Mouse (Mus musculus) embryonic facial prominence, embryonic 10.5 days (tissue): Measurements from ENCODE around the gene Obox1. TPM values are rescaled to one million over a fixed set of nuclear protein-coding genes. Genes with fewer than 3 reads are reported as not detected.
"Not testable (repeated sequence)": the region's sequence is repeated elsewhere in the genome, so short reads cannot be mapped to it uniquely, and the experiment has no call there.

Source experiments
- DNase-seq: peaks from one replicate; pipeline ENCODE4 v3.0.0-alpha.2; 2017; ENCODE audit warnings: low spot score
- H3K27ac ChIP-seq: fragments of 300-500 bp; sonication (generic); replicated peaks from 2 replicates; pipeline ENCODE4 v1.5.1; 2016; ENCODE audit warnings: mild to moderate bottlenecking
- H3K27me3 ChIP-seq: fragments of 300-500 bp; sonication (generic); replicated peaks from 2 replicates; pipeline ENCODE4 v1.6.1; 2016; ENCODE audit warnings: low read depth, mild to moderate bottlenecking; ENCODE audit not compliant: poor library complexity, severe bottlenecking
- H3K36me3 ChIP-seq: fragments of 300-500 bp; sonication (generic); replicated peaks from 2 replicates; pipeline ENCODE4 v1.6.1; 2016; ENCODE audit warnings: mild to moderate bottlenecking, moderate library complexity
- H3K4me1 ChIP-seq: fragments of 300-500 bp; sonication (generic); 2 replicates; pipeline ENCODE4 v1.6.1; 2016
- H3K4me3 ChIP-seq: fragments of 300-500 bp; sonication (generic); 2 replicates; pipeline ENCODE4 v1.5.1; 2016; ENCODE audit warnings: mild to moderate bottlenecking, moderate library complexity
- H3K9me3 ChIP-seq: fragments of 300-500 bp; sonication (generic); 2 replicates; pipeline ENCODE4 v1.6.1; 2016; ENCODE audit warnings: mild to moderate bottlenecking
- WGBS: fragments of 180-500 bp; shearing (Covaris S2); methylation state at CpG from one replicate; pipeline ENCODE4 v1.1.7; 2016; 5-methylcytosine and 5-hydroxymethylcytosine counted together
- polyA plus RNA-seq: library from polyadenylated mRNA; unstranded; fragments of >200 nt; fragmentation: Nextera tagmentation; extraction: Ambion mirVana; gene quantifications from 2 replicates; pipeline ENCODE4 v1.2.1, GENCODE M21; 2016

The Obox1 gene
- polyA plus RNA-seq = not detected in 2 replicates

DNA sequence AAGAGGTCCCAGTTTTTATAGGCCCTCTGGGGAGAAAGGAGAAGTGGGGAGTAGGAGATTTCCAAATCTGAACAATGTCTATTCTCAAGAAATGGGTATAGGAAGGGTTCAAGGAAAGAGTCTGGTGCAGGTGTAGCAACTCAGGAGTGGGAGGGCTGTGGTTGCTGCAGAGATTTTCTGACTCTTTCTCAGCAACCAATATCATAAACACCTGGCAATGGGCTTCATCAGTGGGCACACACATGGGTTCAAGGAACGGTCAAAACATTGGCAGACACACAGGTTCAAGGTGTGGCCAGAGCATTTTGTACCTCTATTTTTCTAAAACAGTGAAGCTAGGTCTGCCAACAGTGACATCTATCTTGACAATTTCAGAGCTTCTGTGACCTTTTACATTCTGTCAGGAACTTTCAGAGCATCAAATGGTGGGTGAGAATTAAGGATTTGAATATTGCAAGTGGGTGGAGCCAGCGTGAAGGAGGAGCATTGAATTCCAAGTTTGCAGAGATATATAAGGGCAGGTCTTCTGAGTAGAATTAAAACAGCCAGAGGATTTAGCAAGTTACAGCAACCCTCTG lies at the start of gene Obox1, which contains the start of gene Obox2:
Gene Obox1 (plus strand): TSS at position 528 of the 578 bp plus-strand sequence.
Gene Obox2 (plus strand): TSS at position 301 of the 578 bp plus-strand sequence.
- not testable (repeated sequence) for H3K4me3 ChIP-seq, H3K27ac ChIP-seq, DNase-seq, H3K36me3 ChIP-seq, H3K9me3 ChIP-seq, H3K4me1 ChIP-seq, H3K27me3 ChIP-seq
- WGBS = no CpG with 5 or more reads among the region's 2 CpGs

DNA sequence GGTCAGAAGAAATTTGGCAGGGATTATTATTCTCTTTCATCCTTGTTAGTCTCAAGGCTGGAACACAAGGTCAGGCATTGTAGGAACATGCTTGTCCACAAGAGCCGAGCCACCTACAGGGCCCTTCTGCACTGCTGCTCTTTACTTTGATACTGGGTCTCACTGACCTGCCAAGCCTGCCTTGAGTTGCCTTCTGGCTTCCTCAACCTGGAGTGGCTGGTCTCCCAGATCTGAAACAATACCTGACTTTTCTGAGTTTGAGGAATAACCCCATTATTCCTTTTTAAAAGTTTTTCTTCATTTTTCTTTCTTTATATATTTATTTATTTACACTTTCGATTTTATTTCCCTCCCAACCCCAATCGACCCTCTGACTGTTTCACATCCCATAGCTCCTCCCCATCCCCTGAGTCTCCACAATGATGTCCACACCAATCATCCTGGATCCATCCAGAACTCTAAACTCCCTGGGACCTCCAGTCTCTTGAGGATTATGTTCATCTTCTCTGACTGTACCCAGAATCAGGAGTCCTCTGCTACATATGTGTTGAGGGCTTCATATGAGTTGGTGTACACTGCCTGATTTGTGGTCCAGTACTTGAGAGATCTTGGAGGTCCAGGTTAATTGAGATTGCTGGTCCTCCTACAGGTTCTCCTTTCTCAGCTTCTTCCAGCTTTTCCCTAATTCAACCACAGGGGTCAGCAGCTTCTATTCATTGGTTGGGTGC lies 10.6 kb downstream of the Obox1 start:
- H3K4me3 ChIP-seq, H3K4me1 ChIP-seq, H3K27me3 ChIP-seq, DNase-seq, H3K36me3 ChIP-seq, H3K27ac ChIP-seq: not testable (repeated sequence)
- H3K9me3 ChIP-seq = peaks cover 30% of the 10 kb centered on the region
- WGBS = 84% methylated on average over 3 of the region's 3 CpGs

- not testable (repeated sequence) for H3K4me1 ChIP-seq, H3K4me3 ChIP-seq, H3K27ac ChIP-seq, H3K36me3 ChIP-seq, H3K27me3 ChIP-seq, DNase-seq
- WGBS = 90% methylated on average over 10 of the region's 10 CpGs
- H3K9me3 ChIP-seq = peaks cover 21% of the 10 kb centered on the region
These were observed 18.1 kb downstream of the Obox1 start for GRCm38 (mm10) chr7:15406816-15407215.

DNA sequence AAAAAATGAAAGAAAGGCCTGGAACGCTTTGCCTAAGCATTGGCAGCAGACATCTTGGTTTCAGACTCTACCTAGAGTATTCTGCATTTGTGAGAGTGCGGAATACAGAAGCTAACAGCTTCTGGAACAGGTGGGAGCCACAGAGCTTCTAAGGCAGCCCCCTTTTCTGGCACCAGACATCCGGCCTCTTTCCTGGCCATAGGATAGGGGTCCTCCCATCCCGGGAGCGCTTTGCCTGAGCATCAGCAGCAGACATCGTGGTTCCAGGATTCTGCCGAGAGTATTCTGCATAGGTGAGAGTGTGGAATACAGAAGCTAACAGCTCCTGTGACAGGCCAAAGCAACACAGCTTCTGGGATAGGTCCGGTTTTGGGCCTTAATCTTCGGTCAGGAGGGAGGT lies 29.3 kb downstream of the Obox1 start:
- H3K9me3 ChIP-seq = peaks cover 17% of the 10 kb centered on the region
- H3K27ac ChIP-seq, H3K36me3 ChIP-seq, H3K4me3 ChIP-seq, H3K4me1 ChIP-seq, DNase-seq, H3K27me3 ChIP-seq: not testable (repeated sequence)
- 86% methylated on average over 9 of the region's 9 CpGs for WGBS

DNA sequence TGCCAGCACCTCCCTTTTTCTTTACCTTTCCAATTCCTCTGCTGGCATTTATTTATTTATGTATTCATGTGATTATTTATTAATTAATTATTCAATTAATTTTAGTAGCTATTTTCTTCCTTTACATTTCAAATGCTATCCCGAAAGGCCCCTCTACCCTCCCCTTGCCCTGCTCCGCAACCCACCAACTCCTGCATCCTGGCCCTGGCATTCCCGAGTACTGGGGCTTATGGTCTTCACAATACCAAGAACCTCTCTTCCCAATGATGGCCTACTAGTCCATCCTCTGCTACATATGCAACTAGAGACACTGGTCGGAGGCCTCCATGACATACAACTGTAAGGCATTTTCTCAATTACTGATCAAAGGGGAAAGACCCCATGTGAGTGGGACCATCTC lies 36.8 kb downstream of the Obox1 start:
- H3K4me3 ChIP-seq, H3K36me3 ChIP-seq, DNase-seq, H3K27me3 ChIP-seq, H3K27ac ChIP-seq, H3K4me1 ChIP-seq: not testable (repeated sequence)
- 83% methylated on average over 4 of the region's 4 CpGs for WGBS
- H3K9me3 ChIP-seq = peaks cover 24% of the 10 kb centered on the region

- 82% methylated on average over 5 of the region's 5 CpGs for WGBS
- DNase-seq, H3K4me3 ChIP-seq, H3K4me1 ChIP-seq, H3K36me3 ChIP-seq, H3K27ac ChIP-seq, H3K9me3 ChIP-seq, H3K27me3 ChIP-seq: not testable (repeated sequence)
These were observed 120.7 kb downstream of the Obox1 start for GRCm38 (mm10) chr7:15509411-15509810.

Other genes starting within 250 kb of the Obox1 start
- gene Obox2, start 227 bp upstream of the Obox1 start, polyA plus RNA-seq = not detected in 2 replicates